Mouse (Mus musculus) subcutaneous adipose tissue, adult 2 months (tissue): Measurements from ENCODE around the gene Orai1. TPM values are rescaled to one million over a fixed set of nuclear protein-coding genes. Genes with fewer than 3 reads are reported as not detected.

Experiments used
- polyA plus RNA-seq: library from polyadenylated mRNA; depleted of rRNA; stranded (reverse); fragments of >200 nt; gene quantifications from 2 replicates; pipeline ENCODE4 v1.2.3, GENCODE M21; 2012; ENCODE audit warnings: low replicate concordance; rRNA removed

Gene Orai1
- 43.5 and 54.0 TPM in 2 replicates for polyA plus RNA-seq

DNA sequence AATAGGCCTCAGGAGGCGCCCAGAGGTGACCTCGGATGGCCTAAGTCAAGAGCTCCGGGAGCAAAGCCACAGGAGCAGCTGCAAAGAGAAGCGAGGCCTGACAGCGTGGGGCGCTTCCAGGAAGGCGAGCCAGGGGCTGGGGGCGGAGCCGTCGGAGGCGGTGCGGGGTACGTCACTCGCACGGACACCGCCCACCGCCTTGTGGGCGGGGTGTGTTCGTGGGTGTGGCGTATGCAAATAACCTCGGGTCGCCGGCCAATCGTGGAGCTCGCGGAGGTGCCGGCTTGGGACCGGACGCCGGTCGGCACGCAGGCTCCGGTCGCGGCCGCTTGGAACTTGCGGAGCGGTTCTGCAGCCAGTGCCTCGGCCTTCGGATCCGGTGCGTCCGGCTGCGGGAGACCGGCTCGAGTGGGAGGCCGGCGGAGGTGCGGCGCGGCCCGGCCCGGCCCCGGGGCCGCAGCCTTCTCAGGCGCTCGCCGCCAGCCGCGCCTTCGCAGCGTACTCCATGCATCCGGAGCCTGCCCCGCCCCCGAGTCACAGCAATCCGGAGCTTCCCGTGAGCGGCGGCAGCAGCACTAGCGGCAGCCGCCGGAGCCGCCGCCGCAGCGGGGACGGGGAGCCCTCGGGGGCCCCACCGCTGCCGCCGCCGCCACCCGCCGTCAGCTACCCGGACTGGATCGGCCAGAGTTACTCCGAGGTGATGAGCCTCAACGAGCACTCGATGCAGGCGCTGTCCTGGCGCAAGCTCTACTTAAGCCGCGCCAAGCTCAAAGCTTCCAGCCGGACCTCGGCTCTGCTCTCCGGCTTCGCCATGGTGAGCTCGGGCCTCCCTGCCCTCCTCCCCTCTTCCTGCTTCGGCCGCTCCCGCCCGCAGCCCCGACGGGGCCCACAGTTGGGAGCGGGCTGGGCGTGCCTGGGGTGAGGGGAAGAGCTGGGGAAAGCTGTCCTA is at the start of gene Orai1:
Gene Orai1 (plus strand): TSS at position 322 of the 949 bp plus-strand sequence.

DNA sequence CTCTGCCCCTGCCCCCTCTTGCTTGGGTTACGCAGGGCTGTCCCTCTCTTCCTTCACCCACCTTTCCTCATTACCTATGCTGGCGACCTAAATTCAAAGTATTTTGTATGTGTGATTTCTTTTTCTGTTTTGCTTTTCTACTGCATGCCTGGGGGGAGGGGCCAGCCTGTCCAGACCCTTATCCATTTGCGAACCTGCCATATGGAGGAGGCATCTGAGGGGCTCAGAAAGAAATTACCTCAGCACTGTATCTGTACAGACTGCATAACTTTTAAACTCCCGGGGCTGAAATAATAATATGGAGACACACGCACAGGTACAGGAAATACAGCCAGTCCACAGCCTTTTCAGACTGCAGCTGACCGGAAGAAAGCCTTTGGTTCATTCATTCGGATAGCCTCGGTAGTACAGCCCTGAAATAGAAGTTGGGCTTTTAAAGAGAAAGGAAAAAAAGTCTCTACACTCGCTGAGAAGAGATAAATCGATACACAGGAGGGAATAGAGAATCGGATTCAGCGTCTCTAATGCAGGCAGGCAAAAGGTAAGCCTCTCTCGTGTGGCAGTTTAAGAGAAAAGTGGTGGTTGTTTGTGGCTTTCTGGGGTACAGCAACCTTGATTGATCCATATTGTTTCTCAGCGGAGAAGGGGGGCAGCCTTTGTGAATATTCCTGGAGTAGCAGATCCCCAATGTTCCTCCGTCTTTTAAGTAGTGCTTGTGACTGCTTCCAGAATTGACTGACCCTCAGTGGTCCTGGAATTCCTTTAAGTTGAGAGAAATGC is 25.1 kb upstream of the Orai1 start, which contains the start of gene Kdm2b:
Gene Kdm2b (minus strand): TSS at position 273 of the 780 bp plus-strand sequence.

DNA sequence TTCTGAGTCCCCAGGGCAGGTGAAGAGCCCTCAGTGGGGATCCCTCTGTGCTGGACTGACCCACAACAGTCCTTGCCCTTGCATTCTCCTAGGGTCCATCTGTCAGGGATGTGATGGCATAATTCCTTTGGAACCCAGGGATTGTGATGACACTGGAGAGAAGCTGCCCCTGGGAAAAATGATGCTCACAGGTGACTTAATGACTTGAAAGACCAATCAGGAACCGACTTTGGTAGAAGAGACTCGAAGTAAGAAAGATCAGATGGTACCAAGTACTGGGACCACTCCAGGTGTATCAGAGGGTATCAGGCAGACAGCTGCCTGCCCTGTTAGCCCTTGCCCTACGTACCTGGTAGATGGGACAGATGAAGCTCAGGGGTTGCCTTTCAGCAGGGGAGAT is 32.0 kb downstream of the Orai1 start, which contains the start of gene Morn3:
Gene Morn3 (minus strand): TSS at position 101 of the 400 bp plus-strand sequence.

DNA sequence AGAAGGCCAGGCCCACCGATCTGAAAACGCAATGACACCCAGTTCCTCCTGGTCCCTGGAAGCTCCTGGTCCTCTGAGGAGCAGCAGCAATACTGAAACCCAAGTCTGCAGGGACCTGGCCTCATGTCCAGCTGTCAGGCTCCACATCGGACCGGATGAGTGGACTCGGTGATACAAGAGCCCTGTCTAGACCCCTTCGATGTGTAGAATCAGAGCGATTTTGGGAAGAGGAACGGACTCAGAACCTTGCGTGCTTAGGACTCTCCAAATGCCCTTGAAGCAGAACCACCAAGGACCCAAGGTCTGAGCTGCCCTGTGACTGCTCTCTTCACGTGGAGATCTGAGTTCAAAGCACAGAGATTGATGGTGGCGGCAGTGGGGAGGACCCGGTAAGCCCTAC is 53.2 kb downstream of the Orai1 start, which contains the start of gene Tmem120b:
Gene Tmem120b (plus strand): TSS at position 301 of the 400 bp plus-strand sequence.

Other genes starting within 250 kb of the Orai1 start
- 24.4 and 42.6 TPM in 2 replicates for gene Camkk2, start 235.7 kb upstream of the Orai1 start, polyA plus RNA-seq
- 373 and 628 TPM in 2 replicates for gene Anapc5, start 193.7 kb upstream of the Orai1 start, polyA plus RNA-seq
- 7.6 and 15.4 TPM in 2 replicates for gene Rnf34, start 165.0 kb upstream of the Orai1 start, polyA plus RNA-seq
- gene Kdm2b, start 25.3 kb upstream of the Orai1 start, polyA plus RNA-seq: 13.0 and 29.4 TPM in 2 replicates
- gene Morn3, start 31.9 kb downstream of the Orai1 start, polyA plus RNA-seq: not detected in 2 replicates
- 63.7 and 157 TPM in 2 replicates for gene Tmem120b, start 53.3 kb downstream of the Orai1 start, polyA plus RNA-seq
- 2.7 and 6.3 TPM in 2 replicates for gene Rhof, start 117.6 kb downstream of the Orai1 start, polyA plus RNA-seq
- gene Setd1b, start 127.1 kb downstream of the Orai1 start, polyA plus RNA-seq: 4.7 and 12.2 TPM in 2 replicates
- gene Psmd9, start 154.3 kb downstream of the Orai1 start, polyA plus RNA-seq: 27.4 and 27.9 TPM in 2 replicates
- 1.7 and 2.7 TPM in 2 replicates for gene Hpd, start 167.7 kb downstream of the Orai1 start, polyA plus RNA-seq
- 5.3 and 8.8 TPM in 2 replicates for gene Wdr66, start 237.0 kb downstream of the Orai1 start, polyA plus RNA-seq